Mouse (Mus musculus): ENCODE data around the gene Ston1.

Ston1 gene

GRCm38 (mm10) chr17:88666076-88666475 is 68.6 kb downstream of the Ston1 start:
- ATAC-seq (ENCODE audit: insufficient number of reproducible peaks, low FRiP score, low TSS enrichment) = no peak

GRCm38 (mm10) chr17:88668452-88668851 is 71.0 kb downstream of the Ston1 start, which contains the start of gene Gtf2a1l:
Gene Gtf2a1l (plus strand): TSS chr17:88668660.
- ATAC-seq (ENCODE audit: insufficient number of reproducible peaks, low FRiP score, low TSS enrichment) = no peak

GRCm38 (mm10) chr17:88669921-88670320 is 72.4 kb downstream of the Ston1 start:
- ATAC-seq (ENCODE audit: insufficient number of reproducible peaks, low FRiP score, low TSS enrichment) = no peak

- ATAC-seq (ENCODE audit: insufficient number of reproducible peaks, low FRiP score, low TSS enrichment) = no peak
Measured at GRCm38 (mm10) chr17:88670800-88671199, 73.3 kb downstream of the Ston1 start.

GRCm38 (mm10) chr17:88675310-88676309 is 78.1 kb downstream of the Ston1 start:
- ATAC-seq (ENCODE audit: insufficient number of reproducible peaks, low FRiP score, low TSS enrichment) = no peak

GRCm38 (mm10) chr17:88688226-88688625 is 90.7 kb downstream of the Ston1 start:
- ATAC-seq (ENCODE audit: insufficient number of reproducible peaks, low FRiP score, low TSS enrichment) = no peak

GRCm38 (mm10) chr17:88696656-88697333 is 99.3 kb downstream of the Ston1 start:
- ATAC-seq (ENCODE audit: insufficient number of reproducible peaks, low FRiP score, low TSS enrichment) = no peak

GRCm38 (mm10) chr17:88700901-88701300 is 103.4 kb downstream of the Ston1 start:
- no peak for ATAC-seq (ENCODE audit: insufficient number of reproducible peaks, low FRiP score, low TSS enrichment)

GRCm38 (mm10) chr17:88702345-88702744 is 104.9 kb downstream of the Ston1 start:
- no peak for ATAC-seq (ENCODE audit: insufficient number of reproducible peaks, low FRiP score, low TSS enrichment)

- ATAC-seq (ENCODE audit: insufficient number of reproducible peaks, low FRiP score, low TSS enrichment) = no peak
Measured at GRCm38 (mm10) chr17:88703112-88703511, 105.6 kb downstream of the Ston1 start.

- ATAC-seq (ENCODE audit: insufficient number of reproducible peaks, low FRiP score, low TSS enrichment) = no peak
Measured at GRCm38 (mm10) chr17:88706231-88706649, 108.8 kb downstream of the Ston1 start.

All from cerebellum, adult (tissue).